Mouse (Mus musculus): ENCODE results near the gene Rps16. TPM values are rescaled to one million over a fixed set of nuclear protein-coding genes. Genes with fewer than 3 reads are reported as not detected.

Rps16 gene
- total and polyA plus RNA-seq, 3 experiments = 411 to 556 (median 496) TPM

DNA sequence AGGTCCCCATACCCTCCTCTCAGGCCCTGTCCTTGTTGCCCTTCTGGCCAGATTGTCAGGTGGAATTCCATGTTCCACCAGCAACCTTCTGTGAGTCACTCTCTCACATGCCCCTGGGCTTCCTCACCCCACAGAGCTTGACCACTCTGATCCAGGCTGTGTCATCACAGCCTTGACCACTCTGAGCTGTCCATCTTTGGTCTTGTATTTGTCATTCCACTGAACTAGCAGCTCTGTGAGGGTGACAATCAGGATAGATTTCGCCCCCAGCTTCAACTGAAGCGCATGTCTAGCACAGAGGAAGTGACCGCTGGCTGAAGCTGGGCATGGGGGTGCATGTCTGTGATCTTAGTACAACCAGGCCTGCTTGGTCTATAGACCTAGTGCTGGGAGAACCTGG is 39.9 kb downstream of the Rps16 start:
- H3K27me3 ChIP-seq (ENCODE audit: control insufficient read depth, insufficient read depth, low read length) = no peaks in the 10 kb centered on the region
- H3K4me3 ChIP-seq = no peak overlapping the region
- peaks cover 2% of the 10 kb centered on the region; the same call in 1 of the 2 replicates for H3K4me1 ChIP-seq (ENCODE audit: control insufficient read depth, insufficient read depth, low read length)
- no peak overlapping the region for H3K27ac ChIP-seq
- intact Hi-C loops (cut with DNase I) = no loop called here
- DNase-seq = peak in 1 of 2 experiments; percentile 13
- H3K9ac ChIP-seq (ENCODE audit: low read depth, low read length) = no peak overlapping the region
- TF ChIP-seq CTCF (IDR thresholded peaks at IDR 0.05) (no peak), POLR2A (IDR thresholded peaks at IDR 0.05; ENCODE audit: insufficient read depth, low read depth, low read length) (no peak), EP300 (IDR thresholded peaks at IDR 0.05; ENCODE audit: insufficient read depth, low read depth, low read length) (no peak)
- 95% methylated on average over 3 of the region's 3 CpGs for WGBS
- no peaks in the 10 kb centered on the region for H3K36me3 ChIP-seq (ENCODE audit: control insufficient read depth, insufficient read depth, low read length)
- peaks cover 2% of the 10 kb centered on the region; the same call in 1 of the 2 replicates for H3K79me2 ChIP-seq (replicated peaks; ENCODE audit: control insufficient read depth, insufficient read depth, low read length)

DNA sequence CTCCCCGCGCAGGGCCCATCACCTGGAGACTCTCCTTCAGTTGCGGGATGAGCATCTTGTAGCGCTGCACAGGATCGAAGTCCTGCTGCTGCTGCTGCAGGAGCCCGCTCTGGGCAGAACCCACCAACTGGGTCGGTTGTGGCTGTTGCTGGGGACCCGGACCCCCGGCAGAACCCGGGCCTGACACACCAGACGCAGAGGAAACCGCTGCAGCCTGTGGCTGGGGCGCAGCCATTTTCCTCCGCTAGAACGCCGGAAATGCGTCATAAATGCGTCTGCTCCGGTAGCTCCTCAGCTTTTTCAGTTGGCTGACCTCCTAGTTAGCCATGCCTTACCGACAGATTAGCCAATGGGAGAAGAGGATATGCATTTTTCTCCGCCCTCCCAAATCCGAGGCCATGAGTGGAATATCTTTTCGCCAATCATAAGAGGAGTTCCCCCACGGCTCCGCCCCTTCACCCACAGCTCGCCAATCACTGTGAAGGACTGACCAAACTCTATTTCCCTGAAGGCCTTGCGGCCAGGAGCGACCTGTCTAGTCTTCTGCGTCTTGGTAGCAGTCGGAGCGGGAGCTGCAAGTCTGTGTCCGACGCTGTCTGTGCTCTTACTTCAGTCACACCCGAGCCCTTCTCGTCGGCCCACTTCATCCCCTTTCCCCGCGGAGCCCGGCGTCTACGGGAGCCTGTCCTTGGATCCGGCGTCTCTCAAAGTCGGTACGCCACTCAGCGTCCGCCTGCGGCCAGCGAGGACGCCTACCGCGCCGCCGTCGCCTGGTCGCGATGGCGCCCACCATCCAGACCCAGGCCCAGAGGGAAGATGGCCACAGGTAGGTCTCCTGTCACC is 42.2 kb downstream of the Rps16 start, which contains the start of the genes Med29 and Paf1:
Gene Med29, minus strand, starts transcription at position 280 of the 843 bp plus-strand sequence.
Gene Paf1, plus strand, starts transcription at position 523 of the 843 bp plus-strand sequence.
- H3K36me3 ChIP-seq (ENCODE audit: control insufficient read depth, insufficient read depth, low read length) = no peaks in the 10 kb centered on the region
- intact Hi-C loops (cut with DNase I) = no loop called here
- TF ChIP-seq POLR2A (IDR thresholded peaks at IDR 0.05; ENCODE audit: insufficient read depth, low read depth, low read length) = peak; percentile 99
- TF ChIP-seq CTCF (IDR thresholded peaks at IDR 0.05) = no peak
- peak; percentile 65 for TF ChIP-seq EP300 (IDR thresholded peaks at IDR 0.05; ENCODE audit: insufficient read depth, low read depth, low read length)

DNA sequence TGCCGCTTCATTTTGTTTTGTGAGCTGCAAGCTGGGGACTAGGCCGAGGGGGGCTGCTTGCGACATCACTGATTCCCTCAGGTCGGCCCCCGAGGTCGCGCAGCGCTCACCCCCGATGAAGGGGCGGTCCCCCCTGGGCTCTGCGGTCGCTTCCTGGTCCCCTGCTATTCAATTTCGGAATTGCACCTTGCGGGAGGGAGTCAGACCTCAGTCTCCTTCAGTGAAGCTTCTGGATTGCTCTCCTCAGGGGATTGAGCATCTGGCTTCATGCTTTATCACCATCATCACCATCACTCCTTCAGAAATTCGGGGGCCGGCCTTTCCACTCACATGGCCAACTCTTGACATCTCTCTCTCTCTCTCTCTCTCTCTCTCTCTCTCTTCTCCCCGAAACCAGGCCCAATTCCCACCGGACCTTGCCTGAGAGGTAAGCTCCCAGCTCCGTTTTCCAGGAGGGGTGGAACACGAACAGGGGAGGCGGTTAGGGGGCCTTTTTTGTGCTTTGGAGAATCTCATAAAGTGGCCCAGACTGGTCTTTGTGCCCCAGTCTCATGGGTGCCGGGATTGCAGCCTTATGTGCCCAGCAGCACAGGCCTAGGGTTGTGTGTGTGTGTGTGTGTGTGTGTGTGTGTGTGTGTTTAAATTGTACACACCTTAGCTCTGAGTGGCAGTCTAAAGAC is 43.0 kb downstream of the Rps16 start:
- Histone ChIP-seq H3K27me3 (ENCODE audit: control insufficient read depth, insufficient read depth, low read length) (no peaks in the 10 kb centered on the region), H3K4me3 (peak overlapping the region; percentile 96), H3K9ac (ENCODE audit: low read depth, low read length) (peak overlapping the region; percentile 87), H3K4me1 (ENCODE audit: control insufficient read depth, insufficient read depth, low read length) (0 out of 2 replicates have a peak, but pooled peaks cover 2% of the 10 kb centered on the region), H3K27ac (peak overlapping the region; percentile 84), H3K36me3 (ENCODE audit: control insufficient read depth, insufficient read depth, low read length) (no peaks in the 10 kb centered on the region), H3K79me2 (replicated peaks; ENCODE audit: control insufficient read depth, insufficient read depth, low read length) (peaks cover 2% of the 10 kb centered on the region; the same call in 1 of the 2 replicates)
- DNase-seq = peak in 1 of 2 experiments; percentile 21
- intact Hi-C loops (cut with DNase I) = no loop called here
- TF ChIP-seq CTCF (IDR thresholded peaks at IDR 0.05) (no peak), EP300 (IDR thresholded peaks at IDR 0.05; ENCODE audit: insufficient read depth, low read depth, low read length) (no peak), POLR2A (IDR thresholded peaks at IDR 0.05; ENCODE audit: insufficient read depth, low read depth, low read length) (no peak)
- 3% methylated on average over 22 of the region's 22 CpGs for WGBS

More for the DNA sequence above, 42.2 kb downstream of the Rps16 start, which contains the start of the genes Med29 and Paf1:
- Histone ChIP-seq H3K27ac (peak within 1 kb of the TSS; percentile 84), H3K27me3 (ENCODE audit: control insufficient read depth, insufficient read depth, low read length) (no peaks in the 10 kb centered on the region), H3K4me3 (peak within 1 kb of the TSS; percentile 96), H3K79me2 (replicated peaks; ENCODE audit: control insufficient read depth, insufficient read depth, low read length) (peaks cover 2% of the 10 kb centered on the region; the same call in 1 of the 2 replicates), H3K9ac (ENCODE audit: low read depth, low read length) (peak within 1 kb of the TSS; percentile 87), H3K4me1 (ENCODE audit: control insufficient read depth, insufficient read depth, low read length) (0 out of 2 replicates have a peak, but pooled peaks cover 2% of the 10 kb centered on the region)
- peak; percentile 93 to 98 for DNase-seq
- WGBS = under 1% methylated on average over 58 of the region's 58 CpGs

DNA sequence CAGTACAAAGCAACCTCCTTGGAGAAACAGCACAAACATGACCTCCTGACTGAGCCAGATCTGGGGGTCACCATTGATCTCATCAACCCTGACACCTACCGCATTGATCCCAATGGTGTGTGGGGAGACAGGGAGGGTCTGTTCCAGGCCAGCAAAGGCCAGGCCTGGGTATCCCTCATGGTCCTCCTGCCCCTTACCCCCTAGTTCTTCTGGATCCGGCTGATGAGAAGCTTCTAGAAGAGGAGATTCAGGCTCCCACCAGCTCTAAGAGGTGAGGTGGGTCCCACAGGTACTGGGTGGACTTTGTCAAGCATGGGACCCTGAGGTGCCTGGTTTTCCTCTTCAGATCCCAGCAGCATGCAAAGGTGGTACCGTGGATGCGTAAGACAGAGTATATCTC is 45.0 kb downstream of the Rps16 start:
- Histone ChIP-seq H3K4me1 (ENCODE audit: control insufficient read depth, insufficient read depth, low read length) (0 out of 2 replicates have a peak, but pooled peaks cover 2% of the 10 kb centered on the region), H3K4me3 (no peak overlapping the region), H3K36me3 (ENCODE audit: control insufficient read depth, insufficient read depth, low read length) (no peaks in the 10 kb centered on the region), H3K27ac (no peak overlapping the region), H3K27me3 (ENCODE audit: control insufficient read depth, insufficient read depth, low read length) (no peaks in the 10 kb centered on the region), H3K9ac (ENCODE audit: low read depth, low read length) (no peak overlapping the region), H3K79me2 (replicated peaks; ENCODE audit: control insufficient read depth, insufficient read depth, low read length) (peaks cover 2% of the 10 kb centered on the region; the same call in 1 of the 2 replicates)
- intact Hi-C loops (cut with DNase I) = loop anchor here (2.0 kb wide), 1 partner anchor 39 kb away; no protein-coding TSS in a partner anchor
- WGBS = 95% methylated on average over 4 of the region's 4 CpGs
- TF ChIP-seq CTCF (IDR thresholded peaks at IDR 0.05) (no peak), POLR2A (IDR thresholded peaks at IDR 0.05; ENCODE audit: insufficient read depth, low read depth, low read length) (no peak), EP300 (IDR thresholded peaks at IDR 0.05; ENCODE audit: insufficient read depth, low read depth, low read length) (no peak)
- no peak for DNase-seq

DNA sequence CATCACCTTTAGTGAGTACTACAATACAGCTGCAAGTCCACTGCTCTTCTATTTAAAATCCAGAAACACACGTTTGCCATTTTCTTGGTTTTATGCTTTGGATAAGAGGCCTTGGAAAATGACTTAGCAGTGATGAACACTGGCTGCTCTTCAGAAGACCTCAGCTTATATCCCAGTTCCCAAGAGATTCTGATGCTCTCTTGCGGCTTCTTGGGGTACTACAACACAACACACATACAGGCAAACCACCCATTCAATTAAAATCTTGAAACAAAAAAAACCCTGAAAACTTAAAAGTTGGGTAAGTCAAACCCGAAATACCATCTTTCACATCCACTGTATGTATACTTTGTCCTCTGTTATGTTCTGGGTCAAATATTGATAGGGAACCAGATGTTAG is 47.5 kb downstream of the Rps16 start:
- Histone ChIP-seq H3K4me1 (ENCODE audit: control insufficient read depth, insufficient read depth, low read length) (0 out of 2 replicates have a peak, but pooled peaks cover 2% of the 10 kb centered on the region), H3K4me3 (no peak overlapping the region), H3K79me2 (replicated peaks; ENCODE audit: control insufficient read depth, insufficient read depth, low read length) (peaks cover 2% of the 10 kb centered on the region; the same call in 1 of the 2 replicates), H3K27me3 (ENCODE audit: control insufficient read depth, insufficient read depth, low read length) (no peaks in the 10 kb centered on the region), H3K27ac (no peak overlapping the region), H3K36me3 (ENCODE audit: control insufficient read depth, insufficient read depth, low read length) (no peaks in the 10 kb centered on the region), H3K9ac (ENCODE audit: low read depth, low read length) (no peak overlapping the region)
- TF ChIP-seq EP300 (IDR thresholded peaks at IDR 0.05; ENCODE audit: insufficient read depth, low read depth, low read length) (no peak), CTCF (IDR thresholded peaks at IDR 0.05) (peak; percentile 71), POLR2A (IDR thresholded peaks at IDR 0.05; ENCODE audit: insufficient read depth, low read depth, low read length) (no peak)
- intact Hi-C loops (cut with DNase I) = no loop called here
- WGBS = 48% methylated on average over 3 of the region's 3 CpGs
- no peak for DNase-seq

Measured in heart, adult 2 months (tissue).